Mouse (Mus musculus) midbrain, embryonic 11.5 days (tissue): ENCODE results near the gene Gapdh. TPM values are rescaled to one million over a fixed set of nuclear protein-coding genes. Genes with fewer than 3 reads are reported as not detected.

Experiments
- ATAC-seq: fragments of 200-750 bp; cut with Nextera tagmentation; 2 replicates; pipeline ENCODE4 v1.8.0; 2017; ENCODE audit warnings: moderate TSS enrichment, moderate library complexity; ENCODE audit not compliant: low FRiP score
- DNase-seq: peaks from one replicate; pipeline ENCODE4 v3.0.0; 2015; ENCODE audit warnings: low spot score; ENCODE audit errors: missing footprints
- H3K27ac ChIP-seq: fragments of 300-500 bp; sonication (generic); 2 replicates; pipeline ENCODE4 v1.5.1; 2014; ENCODE audit warnings: low read depth, low read length
- H3K27me3 ChIP-seq: fragments of 300-500 bp; sonication (generic); 2 replicates; pipeline ENCODE4 v1.6.1; 2014; ENCODE audit warnings: mild to moderate bottlenecking, low read length, moderate library complexity, mixed read lengths; ENCODE audit not compliant: control insufficient read depth, insufficient read depth
- H3K36me3 ChIP-seq: fragments of 300-500 bp; sonication (generic); 2 replicates; pipeline ENCODE4 v1.6.1; 2014; ENCODE audit warnings: mild to moderate bottlenecking, low read length, moderate library complexity, mixed read lengths; ENCODE audit not compliant: control insufficient read depth, insufficient read depth
- H3K4me1 ChIP-seq: fragments of 300-500 bp; sonication (generic); 2 replicates; pipeline ENCODE4 v1.6.1; 2014; ENCODE audit warnings: low read length; ENCODE audit not compliant: control insufficient read depth, insufficient read depth
- H3K4me2 ChIP-seq: fragments of 300-500 bp; sonication (generic); 2 replicates; pipeline ENCODE4 v1.6.1; 2014; ENCODE audit warnings: mild to moderate bottlenecking, moderate library complexity
- H3K4me3 ChIP-seq: fragments of 300-500 bp; sonication (generic); 2 replicates; pipeline ENCODE4 v1.5.1; 2014; ENCODE audit warnings: low read depth, low read length
- H3K9ac ChIP-seq: fragments of 300-500 bp; sonication (generic); 2 replicates; pipeline ENCODE4 v1.6.1; 2014; ENCODE audit warnings: low read length
- H3K9me3 ChIP-seq: fragments of 300-500 bp; sonication (generic); 2 replicates; pipeline ENCODE4 v1.6.1; 2016; ENCODE audit warnings: low read length; ENCODE audit not compliant: control insufficient read depth
- WGBS: fragments of 180-500 bp; shearing (Covaris S2); extraction: QIAGEN DNeasy Blood & Tissue Kit; methylation state at CpG from one replicate; pipeline ENCODE4 v1.1.7; 2014; 5-methylcytosine and 5-hydroxymethylcytosine counted together
- polyA plus RNA-seq: library from polyadenylated mRNA; unstranded; fragments of >200 nt; fragmentation: Nextera tagmentation; extraction: Ambion mirVana; gene quantifications from 2 replicates; pipeline ENCODE4 v1.2.1, GENCODE M21; 2014

Gapdh gene
- polyA plus RNA-seq, 1 experiment from 2014 or later: 2,675 TPM

GRCm38 (mm10) chr6:125175469-125175868 is 9.2 kb upstream of the Gapdh start:
- 89% methylated on average over 5 of the region's 5 CpGs for WGBS

GRCm38 (mm10) chr6:125173256-125173655 is 7.0 kb upstream of the Gapdh start:
- ATAC-seq (no peak), DNase-seq (no peak)
- H3K4me1 ChIP-seq: no peaks in the 10 kb centered on the region
- 93% methylated on average over 7 of the region's 7 CpGs for WGBS
- no peak overlapping the region for H3K27ac ChIP-seq
- no peaks in the 10 kb centered on the region for H3K27me3 ChIP-seq
- no peak overlapping the region for H3K9ac ChIP-seq
- H3K4me3 ChIP-seq: no peak overlapping the region
- peaks cover 83% of the 10 kb centered on the region for H3K36me3 ChIP-seq
- no peak overlapping the region for H3K4me2 ChIP-seq
- H3K9me3 ChIP-seq: no peaks in the 10 kb centered on the region

More at GRCm38 (mm10) chr6:125175469-125175868, 9.2 kb upstream of the Gapdh start:
- Histone ChIP-seq H3K36me3 (peaks cover 79% of the 10 kb centered on the region), H3K4me3 (no peak overlapping the region), H3K4me1 (no peaks in the 10 kb centered on the region), H3K9me3 (no peaks in the 10 kb centered on the region), H3K27ac (no peak overlapping the region), H3K9ac (no peak overlapping the region), H3K4me2 (no peak overlapping the region), H3K27me3 (no peaks in the 10 kb centered on the region)
- ATAC-seq (no peak), DNase-seq (no peak)

GRCm38 (mm10) chr6:125172474-125172873 is 6.2 kb upstream of the Gapdh start:
- Histone ChIP-seq H3K9ac (no peak overlapping the region), H3K4me3 (no peak overlapping the region), H3K9me3 (no peaks in the 10 kb centered on the region), H3K36me3 (peaks cover 81% of the 10 kb centered on the region), H3K27me3 (no peaks in the 10 kb centered on the region), H3K4me2 (no peak overlapping the region), H3K4me1 (peaks cover 4% of the 10 kb centered on the region), H3K27ac (no peak overlapping the region)
- ATAC-seq: no peak
- 88% methylated on average over 2 of the region's 2 CpGs for WGBS
- no peak for DNase-seq

DNA sequence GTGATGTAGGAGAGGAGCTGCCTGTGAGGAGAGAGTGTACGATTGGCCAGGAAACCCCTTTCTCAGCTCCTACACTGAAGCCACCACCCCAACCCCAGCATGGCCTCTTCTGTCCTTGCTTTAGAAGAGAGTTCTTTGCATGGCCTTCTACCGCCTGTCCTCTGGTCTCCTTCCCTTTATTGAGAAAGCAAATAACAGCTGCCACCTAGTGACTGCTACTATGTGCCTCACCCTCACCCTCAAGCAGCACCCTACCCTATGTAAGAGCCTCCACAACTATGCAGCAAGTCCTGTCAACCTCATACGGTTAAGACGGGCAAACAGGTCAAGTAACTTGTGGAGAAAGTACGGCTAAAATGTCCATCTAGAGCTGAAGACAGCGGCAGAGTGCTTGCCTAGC is 3.9 kb upstream of the Gapdh start:
- H3K4me1 ChIP-seq: peaks cover 18% of the 10 kb centered on the region
- DNase-seq: no peak
- H3K36me3 ChIP-seq: peaks cover 62% of the 10 kb centered on the region
- no peak overlapping the region for H3K4me2 ChIP-seq
- no peak for ATAC-seq
- WGBS: 89% methylated on average over 6 of the region's 6 CpGs
- H3K9me3 ChIP-seq: no peaks in the 10 kb centered on the region
- no peak overlapping the region for H3K9ac ChIP-seq
- no peaks in the 10 kb centered on the region for H3K27me3 ChIP-seq
- H3K27ac ChIP-seq: no peak overlapping the region
- H3K4me3 ChIP-seq: no peak overlapping the region

GRCm38 (mm10) chr6:125168086-125168485 is 1.8 kb upstream of the Gapdh start:
- no peak overlapping the region for H3K9ac ChIP-seq
- DNase-seq (no peak), ATAC-seq (no peak)
- H3K36me3 ChIP-seq: peaks cover 45% of the 10 kb centered on the region
- H3K4me1 ChIP-seq: peaks cover 30% of the 10 kb centered on the region
- H3K9me3 ChIP-seq: no peaks in the 10 kb centered on the region
- no peak overlapping the region for H3K4me2 ChIP-seq
- no peak overlapping the region for H3K27ac ChIP-seq
- H3K4me3 ChIP-seq: no peak overlapping the region
- no peaks in the 10 kb centered on the region for H3K27me3 ChIP-seq
- WGBS: 93% methylated on average over 14 of the region's 14 CpGs

DNA sequence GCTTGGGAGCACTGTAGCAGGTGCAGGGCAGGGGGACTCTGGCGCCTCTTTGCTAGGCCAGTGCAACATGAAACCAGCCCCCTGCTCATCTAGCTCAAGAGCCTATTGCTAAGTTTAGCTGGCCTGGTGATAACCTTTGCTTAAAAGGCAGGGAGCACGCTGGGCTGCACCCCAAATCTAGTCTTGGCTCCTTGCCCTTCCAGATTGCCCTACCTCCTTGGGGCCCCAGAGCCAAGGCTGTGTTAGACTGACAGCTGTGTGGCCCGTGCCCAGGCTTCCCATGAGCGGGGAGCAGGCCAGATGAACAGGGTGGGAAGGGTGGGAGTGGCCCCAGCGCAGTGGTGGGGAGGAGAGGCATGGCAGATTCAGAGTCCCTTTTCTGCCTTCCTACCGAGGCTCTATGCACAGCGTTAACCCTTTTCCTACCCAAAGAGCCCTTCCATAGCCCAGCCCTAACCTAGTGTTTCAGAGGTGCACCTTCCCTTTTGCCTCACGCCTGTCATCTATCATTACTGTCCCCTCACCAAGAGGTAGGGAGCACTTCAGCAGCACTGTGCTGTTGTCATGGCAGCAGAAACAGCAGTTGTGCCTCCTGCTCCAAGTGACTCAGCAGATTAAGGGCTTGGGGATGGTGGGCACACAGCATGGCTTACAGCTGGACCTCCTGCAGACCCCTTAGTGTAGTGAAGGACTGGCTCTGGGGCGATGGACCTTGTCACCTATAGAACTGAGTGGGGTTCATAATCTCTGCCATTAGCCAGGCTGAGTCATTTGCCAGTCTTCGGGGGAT is 789 bp upstream of the Gapdh start:
- peak overlapping the region; percentile 93 for H3K4me2 ChIP-seq
- ATAC-seq: no peak
- H3K9me3 ChIP-seq: no peaks in the 10 kb centered on the region
- H3K36me3 ChIP-seq: peaks cover 38% of the 10 kb centered on the region
- H3K4me1 ChIP-seq: peaks cover 30% of the 10 kb centered on the region
- peak overlapping the region; percentile 96; the same call in 1 of the 2 replicates for H3K4me3 ChIP-seq
- WGBS: 16% methylated on average over 10 of the region's 10 CpGs
- peak overlapping the region; percentile 65 for H3K9ac ChIP-seq
- DNase-seq: peak; percentile 93
- H3K27me3 ChIP-seq: no peaks in the 10 kb centered on the region
- peak overlapping the region; percentile 74 for H3K27ac ChIP-seq

GRCm38 (mm10) chr6:125165328-125165891 is 857 bp downstream of the Gapdh start:
- 0% methylated on average over 36 of the region's 36 CpGs for WGBS
- ATAC-seq: peak; percentile 92
- peak overlapping the region; percentile 96 for H3K4me3 ChIP-seq
- no peaks in the 10 kb centered on the region for H3K27me3 ChIP-seq
- peak overlapping the region; percentile 99 for H3K9ac ChIP-seq
- H3K4me2 ChIP-seq: peak overlapping the region; percentile 93
- peak overlapping the region; percentile 93 for H3K27ac ChIP-seq
- H3K9me3 ChIP-seq: no peaks in the 10 kb centered on the region
- DNase-seq: peak; percentile 99
- H3K36me3 ChIP-seq: peaks cover 28% of the 10 kb centered on the region
- peaks cover 33% of the 10 kb centered on the region for H3K4me1 ChIP-seq

GRCm38 (mm10) chr6:125164672-125165327 is 1.5 kb downstream of the Gapdh start:
- peaks cover 36% of the 10 kb centered on the region for H3K4me1 ChIP-seq
- H3K27ac ChIP-seq: peak overlapping the region; percentile 93
- H3K27me3 ChIP-seq: no peaks in the 10 kb centered on the region
- peaks cover 27% of the 10 kb centered on the region for H3K36me3 ChIP-seq
- H3K9ac ChIP-seq: peak overlapping the region; percentile 99
- no peaks in the 10 kb centered on the region for H3K9me3 ChIP-seq
- DNase-seq (peak; percentile 96), ATAC-seq (peak; percentile 49)
- peak overlapping the region; percentile 96 for H3K4me3 ChIP-seq
- H3K4me2 ChIP-seq: peak overlapping the region; percentile 93
- under 1% methylated on average over 39 of the region's 39 CpGs for WGBS
